Mouse (Mus musculus) heart, adult 2 months (tissue): ENCODE results near the gene Ttll11.

Source experiments
- CTCF ChIP-seq: fragments of 200-600 bp; IDR thresholded peaks from 2 replicates; pipeline ENCODE4 v1.8.1; 2022; ENCODE audit warnings: antibody characterized with exemption, mild to moderate bottlenecking, moderate library complexity
- EP300 ChIP-seq: fragments of 200-500 bp; IDR thresholded peaks from 2 replicates; pipeline ENCODE4 v1.6.1; 2011; ENCODE audit warnings: low read depth, low read length, control low read depth; ENCODE audit not compliant: insufficient read depth
- POLR2A ChIP-seq: fragments of 200-500 bp; IDR thresholded peaks from 2 replicates; pipeline ENCODE4 v1.6.1; 2011; ENCODE audit warnings: mild to moderate bottlenecking, low read depth, low read length, control low read depth; ENCODE audit not compliant: insufficient read depth

- TF ChIP-seq CTCF (no peak), POLR2A (no peak), EP300 (no peak)
These were observed 145.4 kb downstream of the Ttll11 start for GRCm38 (mm10) chr2:35834198-35834913.
